ENCODE assay signal across 9 mouse cellular contexts in genomic region chr1:161767101-161767524, GRCm38 (mm10). TPM values are rescaled to one million over a fixed set of nuclear protein-coding genes. Genes with fewer than 3 reads are reported as not detected.
DNase-seq lines count a peak whose midpoint lies in the region; ATAC-seq lines count a peak whose summit lies in the region.
"Had no signal": no experiment of that assay in that cellular context is flagged by ENCODE, and none has a peak within 500 bp of the region (broad histone marks: within the 10 kb centered on the region; RNA-seq: fewer than 3 reads in every experiment).

No protein-coding gene starts in this region.

- no peaks in the 10 kb centered on the region for H3K4me1 ChIP-seq in midbrain, embryonic 11.5 days (ENCODE audit: control insufficient read depth, insufficient read depth, low read length)
- H3K4me1 ChIP-seq in midbrain, embryonic 13.5 days (replicated peaks) = no peaks in the 10 kb centered on the region
- peaks cover 14% of the 10 kb centered on the region for H3K4me1 ChIP-seq in liver, embryonic 16.5 days (ENCODE audit: control insufficient read depth, low read depth, low read length)
- no peaks in the 10 kb centered on the region for H3K4me1 ChIP-seq in forebrain, embryonic 11.5 days (replicated peaks; ENCODE audit: control insufficient read depth, insufficient read depth, low read length)

- no peaks in the 10 kb centered on the region for H3K27me3 ChIP-seq in midbrain, embryonic 11.5 days (ENCODE audit: control insufficient read depth, insufficient read depth, low read length)
- no peaks in the 10 kb centered on the region for H3K27me3 ChIP-seq in midbrain, embryonic 13.5 days
- H3K27me3 ChIP-seq in liver, embryonic 16.5 days (ENCODE audit: control insufficient read depth, insufficient read depth, low read depth, low read length) = no peaks in the 10 kb centered on the region
- no peaks in the 10 kb centered on the region for H3K27me3 ChIP-seq in forebrain, embryonic 11.5 days (ENCODE audit: control insufficient read depth, insufficient read depth, low read length)

- H3K4me2 ChIP-seq in midbrain, embryonic 11.5 days = no peak overlapping the region
- no peak overlapping the region for H3K4me2 ChIP-seq in midbrain, embryonic 13.5 days (replicated peaks)
- peak overlapping the region; percentile 74 for H3K4me2 ChIP-seq in liver, embryonic 16.5 days (ENCODE audit: low read depth, low read length)
- H3K4me2 ChIP-seq in forebrain, embryonic 11.5 days (ENCODE audit: low read depth, low read length, severe bottlenecking) = no peak overlapping the region

- H3K4me3 ChIP-seq in midbrain, embryonic 11.5 days (ENCODE audit: low read depth, low read length) = no peak overlapping the region
- no peak overlapping the region for H3K4me3 ChIP-seq in midbrain, embryonic 13.5 days (replicated peaks)
- H3K4me3 ChIP-seq in liver, embryonic 16.5 days (ENCODE audit: low read depth, low read length) = peak overlapping the region; percentile 31
- H3K4me3 ChIP-seq in forebrain, embryonic 11.5 days (ENCODE audit: low read depth, low read length) = no peak overlapping the region

- no peak overlapping the region for H3K27ac ChIP-seq in midbrain, embryonic 11.5 days (ENCODE audit: low read depth, low read length)
- no peak overlapping the region for H3K27ac ChIP-seq in midbrain, embryonic 13.5 days
- H3K27ac ChIP-seq in liver, embryonic 16.5 days (ENCODE audit: low read length) = no peak overlapping the region
- no peak overlapping the region for H3K27ac ChIP-seq in forebrain, embryonic 11.5 days (ENCODE audit: low read depth, low read length)

- peak; percentile 68 for DNase-seq in midbrain, embryonic 11.5 days (ENCODE audit: low spot score, missing footprints)
- peak; percentile 46 for DNase-seq in c-Kit-positive CD71-positive TER-119-positive erythroid progenitor cells, embryonic 14.5 days (ENCODE audit: low spot score)
- DNase-seq in thymus, postnatal 25 days = peak; percentile 36
- DNase-seq in forebrain, embryonic 11.5 days (ENCODE audit: low spot score) = no peak
- no peak for DNase-seq in urinary bladder, postnatal 10 days (ENCODE audit: low spot score)
- no peak for DNase-seq in right cerebral cortex, postnatal 10 days (ENCODE audit: low spot score in 2 of 2)
- DNase-seq: gastrocnemius, postnatal 36 days had no signal

- no peaks in the 10 kb centered on the region for H3K9me3 ChIP-seq in midbrain, embryonic 11.5 days (ENCODE audit: control insufficient read depth, low read length)
- no peaks in the 10 kb centered on the region for H3K9me3 ChIP-seq in midbrain, embryonic 13.5 days
- H3K9me3 ChIP-seq in liver, embryonic 16.5 days (replicated peaks; ENCODE audit: control insufficient read depth, low read length) = no peaks in the 10 kb centered on the region
- no peaks in the 10 kb centered on the region for H3K9me3 ChIP-seq in forebrain, embryonic 11.5 days (ENCODE audit: control insufficient read depth, low read length)

- H3K36me3 ChIP-seq in midbrain, embryonic 11.5 days (ENCODE audit: control insufficient read depth, insufficient read depth, low read length) = no peaks in the 10 kb centered on the region
- no peaks in the 10 kb centered on the region for H3K36me3 ChIP-seq in midbrain, embryonic 13.5 days
- H3K36me3 ChIP-seq in liver, embryonic 16.5 days (ENCODE audit: control insufficient read depth, insufficient read depth) = no peaks in the 10 kb centered on the region
- H3K36me3 ChIP-seq in forebrain, embryonic 11.5 days (ENCODE audit: control insufficient read depth, insufficient read depth, low read length) = no peaks in the 10 kb centered on the region

- WGBS in midbrain, embryonic 11.5 days = 75% methylated on average over 12 of the region's 12 CpGs
- WGBS in midbrain, embryonic 13.5 days = 73% methylated on average over 12 of the region's 12 CpGs
- 5% methylated on average over 12 of the region's 12 CpGs for WGBS in liver, embryonic 16.5 days (ENCODE audit: insufficient replicate concordance)
- 76% methylated on average over 12 of the region's 12 CpGs for WGBS in forebrain, embryonic 11.5 days

- ATAC-seq in midbrain, embryonic 11.5 days (ENCODE audit: low FRiP score) = no peak; the same call in 1 of the 2 replicates
- no peak for ATAC-seq in midbrain, embryonic 13.5 days
- ATAC-seq in liver, embryonic 16.5 days (ENCODE audit: low read depth) = peak; percentile 38; the same call in 1 of the 2 replicates
- ATAC-seq in forebrain, embryonic 11.5 days (replicated peaks; ENCODE audit: low FRiP score) = no peak

- H3K9ac ChIP-seq in midbrain, embryonic 11.5 days (ENCODE audit: low read length) = no peak overlapping the region
- no peak overlapping the region for H3K9ac ChIP-seq in midbrain, embryonic 13.5 days (replicated peaks)
- H3K9ac ChIP-seq in liver, embryonic 16.5 days (ENCODE audit: low read depth, low read length) = no peak overlapping the region; the same call in 1 of the 2 replicates
- no peak overlapping the region for H3K9ac ChIP-seq in forebrain, embryonic 11.5 days (ENCODE audit: low read length)

RNA-seq across cellular contexts. Expression of gene Fasl, which starts 21.2 kb away (rescaled TPM):
- 0.12 and 0.30 TPM in 2 replicates for polyA plus RNA-seq in midbrain, embryonic 11.5 days (2014; fragmentation: Nextera tagmentation; extraction: Ambion mirVana)
- 0.08 and 0.23 TPM in 2 replicates for polyA plus RNA-seq in midbrain, embryonic 13.5 days (2015; fragmentation: Nextera tagmentation; extraction: Ambion mirVana)
- 0.08 and 0.09 TPM in 2 replicates for polyA plus RNA-seq in liver, embryonic 16.5 days (2015; fragmentation: Nextera tagmentation; extraction: Ambion mirVana)
- polyA plus RNA-seq in forebrain, embryonic 11.5 days (2014; fragmentation: Nextera tagmentation; extraction: Ambion mirVana) = 0.19 TPM in 1 of 2 replicates, not detected in the other

Comparison
In these comparisons a context has a peak if more than half of its experiments do, and no peak if none do; other contexts are left out.
1. DNase-seq: peak in midbrain, embryonic 11.5 days (single experiment), c-Kit-positive CD71-positive TER-119-positive erythroid progenitor cells, embryonic 14.5 days (single experiment) and thymus, postnatal 25 days (single experiment); none in forebrain, embryonic 11.5 days (single experiment), urinary bladder, postnatal 10 days (single experiment) and right cerebral cortex, postnatal 10 days (0 of 2).